Mouse (Mus musculus) 416B (cell line): Measurements from ENCODE around the gene Neu2.
"Not testable (repeated sequence)": the region's sequence is repeated elsewhere in the genome, so short reads cannot be mapped to it uniquely, and the experiment has no call there.

Experiments
- DNase-seq: peaks from one replicate; pipeline ENCODE4 v3.0.0; 2011; ENCODE audit warnings: low read depth

Neu2 gene

GRCm38 (mm10) chr1:87509561-87510165, at the start of gene Neu2:
Gene Neu2 (plus strand): TSS chr1:87509889.
- no peak for DNase-seq

GRCm38 (mm10) chr1:87467469-87467868, 42.2 kb upstream of the Neu2 start:
- peak; percentile 26 for DNase-seq

GRCm38 (mm10) chr1:87468321-87468720, 41.4 kb upstream of the Neu2 start:
- peak; percentile 76 for DNase-seq

GRCm38 (mm10) chr1:87469971-87470370, 39.7 kb upstream of the Neu2 start, which contains the start of gene Snorc:
Gene Snorc (plus strand): TSS chr1:87470271.
- DNase-seq: not testable (repeated sequence)

- no peak for DNase-seq
These were observed 37.8 kb upstream of the Neu2 start for GRCm38 (mm10) chr1:87471914-87472313.

- no peak for DNase-seq
These were observed 37.1 kb upstream of the Neu2 start for GRCm38 (mm10) chr1:87472576-87472975.

- DNase-seq: no peak
These were observed 34.4 kb upstream of the Neu2 start for GRCm38 (mm10) chr1:87475076-87475895.

GRCm38 (mm10) chr1:87482546-87482945, 27.1 kb upstream of the Neu2 start:
- DNase-seq: no peak

- DNase-seq: no peak
These were observed 23.3 kb upstream of the Neu2 start for GRCm38 (mm10) chr1:87486386-87486785.

GRCm38 (mm10) chr1:87492285-87492684, 17.4 kb upstream of the Neu2 start:
- DNase-seq: peak; percentile 11

GRCm38 (mm10) chr1:87493542-87493941, 16.1 kb upstream of the Neu2 start:
- no peak for DNase-seq

GRCm38 (mm10) chr1:87505524-87505923, 4.2 kb upstream of the Neu2 start:
- no peak for DNase-seq

- DNase-seq: no peak
These were observed 1.8 kb upstream of the Neu2 start for GRCm38 (mm10) chr1:87507857-87508256.

GRCm38 (mm10) chr1:87508591-87509560, 813 bp upstream of the Neu2 start:
- DNase-seq: no peak

- DNase-seq: no peak
These were observed 540 bp downstream of the Neu2 start for GRCm38 (mm10) chr1:87510166-87510691.

GRCm38 (mm10) chr1:87510845-87511244, 1.2 kb downstream of the Neu2 start:
- DNase-seq: no peak

GRCm38 (mm10) chr1:87520467-87520866, 10.8 kb downstream of the Neu2 start:
- DNase-seq: no peak

- no peak for DNase-seq
These were observed 11.8 kb downstream of the Neu2 start for GRCm38 (mm10) chr1:87521523-87521922.

- DNase-seq: no peak
These were observed 15.4 kb downstream of the Neu2 start for GRCm38 (mm10) chr1:87525041-87525440.

- no peak for DNase-seq
These were observed 17.5 kb downstream of the Neu2 start for GRCm38 (mm10) chr1:87527191-87527590.

- no peak for DNase-seq
These were observed 22.7 kb downstream of the Neu2 start for GRCm38 (mm10) chr1:87532346-87532745.

- no peak for DNase-seq
These were observed 24.4 kb downstream of the Neu2 start for GRCm38 (mm10) chr1:87534118-87534517.
